ENCODE assay signal across 8 mouse cellular contexts in the genomic region with DNA sequence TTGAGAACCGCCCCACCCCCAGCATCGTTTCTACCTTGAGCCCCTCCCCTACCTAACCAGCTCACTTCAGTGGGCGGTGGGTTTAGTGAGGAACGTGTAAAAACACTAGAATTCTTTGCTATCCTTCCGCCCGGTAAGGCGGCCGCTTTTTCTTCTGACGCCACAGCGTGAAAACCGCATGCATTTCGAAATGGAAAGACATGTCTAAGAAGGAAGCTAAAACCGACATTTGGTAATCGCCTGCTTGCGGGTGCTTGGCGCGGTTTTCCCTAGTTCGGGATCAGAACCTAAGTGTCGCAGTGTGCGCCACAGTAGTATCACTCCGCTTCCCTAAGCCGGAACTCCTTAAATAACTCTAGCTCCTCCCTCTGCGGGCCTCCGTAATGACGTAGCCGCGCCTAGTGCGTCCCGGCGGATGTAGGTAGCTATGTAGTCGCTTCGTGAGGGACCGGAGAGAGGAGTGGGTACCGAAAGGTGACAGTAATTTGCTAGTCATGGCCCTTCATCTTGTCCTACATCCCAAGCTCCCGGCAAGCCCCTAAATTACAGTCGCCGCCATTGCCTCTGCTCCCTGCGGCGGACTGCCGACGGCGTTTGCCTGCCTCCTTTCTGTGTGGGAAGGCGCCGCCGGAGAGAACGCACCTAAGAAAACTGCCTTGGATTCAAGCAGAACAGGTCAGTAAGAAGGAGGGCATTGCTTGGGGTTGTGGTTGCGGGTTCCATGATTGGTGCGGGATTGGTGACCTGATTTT. TPM values are rescaled to one million over a fixed set of nuclear protein-coding genes. Genes with fewer than 3 reads are reported as not detected.
DNase-seq lines count a peak whose midpoint lies in the region; ATAC-seq lines count a peak whose summit lies in the region.

Armcx5 (plus strand) TSS at position 430 of the 752 bp plus-strand sequence.
Gprasp1 (plus strand) TSS at position 430 of the 752 bp plus-strand sequence.

- H3K27ac ChIP-seq in hindbrain, embryonic 16.5 days (ENCODE audit: low read depth, low read length) = peak within 1 kb of the TSS; percentile 89
- H3K27ac ChIP-seq in macrophage = peak within 1 kb of the TSS; percentile 22

- WGBS in hindbrain, embryonic 16.5 days = 21% methylated on average over 48 of the region's 48 CpGs
- 19% methylated on average over 46 of the region's 48 CpGs for WGBS in macrophage (ENCODE audit: missing documents)

- ATAC-seq in hindbrain, embryonic 16.5 days = peak; percentile 99

- no peaks in the 10 kb centered on the region for H3K9me3 ChIP-seq in hindbrain, embryonic 16.5 days (ENCODE audit: control insufficient read depth, low read length)

- H3K9ac ChIP-seq in hindbrain, embryonic 16.5 days (ENCODE audit: low read depth, low read length) = peak within 1 kb of the TSS; percentile 76

- H3K4me2 ChIP-seq in hindbrain, embryonic 16.5 days (ENCODE audit: low read length) = peak within 1 kb of the TSS; percentile 61

- H3K4me3 ChIP-seq in hindbrain, embryonic 16.5 days (ENCODE audit: low read length) = peak within 1 kb of the TSS; percentile 59
- peak within 1 kb of the TSS; percentile 83 for H3K4me3 ChIP-seq in macrophage (ENCODE audit: inconsistent target)

- H3K4me1 ChIP-seq in hindbrain, embryonic 16.5 days (ENCODE audit: control insufficient read depth, insufficient read depth, low read depth, low read length) = peaks cover 3% of the 10 kb centered on the region

- no peaks in the 10 kb centered on the region for H3K27me3 ChIP-seq in hindbrain, embryonic 16.5 days (replicated peaks; ENCODE audit: control insufficient read depth, insufficient read depth, low read length)

- H3K36me3 ChIP-seq in hindbrain, embryonic 16.5 days (ENCODE audit: control insufficient read depth, insufficient read depth, low read length) = no peaks in the 10 kb centered on the region
- no peaks in the 10 kb centered on the region for H3K36me3 ChIP-seq in macrophage (ENCODE audit: inconsistent target)

- H3K79me2 ChIP-seq in macrophage (ENCODE audit: inconsistent target) = peaks cover 11% of the 10 kb centered on the region; the same call in 1 of the 2 replicates

- DNase-seq in WW6 (ENCODE audit: low read depth, low spot score) = peak; percentile 55
- peak; percentile 41 to 71 for DNase-seq in cerebellum, postnatal 4 days (ENCODE audit: low spot score in 2 of 2)
- peak; percentile 83 for DNase-seq in gastrocnemius, adult 18-20 months (ENCODE audit: low spot score)
- DNase-seq in left cerebral cortex, adult 18-20 months (ENCODE audit: low spot score in 2 of 2) = peak; percentile 87 to 91
- peak; percentile 92 for DNase-seq in right cerebral cortex, adult 18-20 months
- DNase-seq in urinary bladder, postnatal 10 days (ENCODE audit: low spot score) = peak; percentile 51

RNA-seq across cellular contexts. Expression of gene Armcx5, which starts in this region (rescaled TPM):
- 1 to 10 TPM; 4.0 to 4.7 TPM for total RNA-seq in gastrocnemius, adult 18-20 months (2021)
- polyA plus RNA-seq in hindbrain, embryonic 16.5 days (2015; fragmentation: Nextera tagmentation; extraction: Ambion mirVana) = 12.0 and 13.2 TPM in 2 replicates
- total RNA-seq in left cerebral cortex, adult 18-20 months (2021) = 10 to 100 TPM; 30.0 to 32.9 TPM
- 10 to 100 TPM in 24 of 26 experiments, 1 to 10 TPM in 2; 7.6 to 46.3 (median 28.9) TPM for total RNA-seq in macrophage (2018; cell fraction: chromatin; rRNA removed)
- total RNA-seq in macrophage (2018; cell fraction: cytosol; rRNA removed) = 1 to 10 TPM; 3.6 to 6.7 (median 4.8) TPM
- 10 to 100 TPM in 19 of 26 experiments, 1 to 10 TPM in 7; 6.5 to 31.6 (median 17.2) TPM for total RNA-seq in macrophage (2018; cell fraction: nucleus; rRNA removed)
- polyA plus RNA-seq in macrophage (2018) = 3.9 to 6.2 TPM (median 5.5 TPM) in 3 replicates

RNA-seq across cellular contexts. Expression of gene Gprasp1, which starts in this region (rescaled TPM):
- total RNA-seq in gastrocnemius, adult 18-20 months (2021) = 10 to 100 TPM; 17.3 to 19.1 TPM
- 236 and 260 TPM in 2 replicates for polyA plus RNA-seq in hindbrain, embryonic 16.5 days (2015; fragmentation: Nextera tagmentation; extraction: Ambion mirVana)
- 100 to 1,000 TPM; 340 to 388 TPM for total RNA-seq in left cerebral cortex, adult 18-20 months (2021)
- 10 to 100 TPM; 16.3 to 67.6 (median 49.0) TPM for total RNA-seq in macrophage (2018; cell fraction: chromatin; rRNA removed)
- total RNA-seq in macrophage (2018; cell fraction: cytosol; rRNA removed) = 10 to 100 TPM; 14.0 to 24.2 (median 17.8) TPM
- total RNA-seq in macrophage (2018; cell fraction: nucleus; rRNA removed) = 10 to 100 TPM; 15.4 to 62.7 (median 39.4) TPM
- polyA plus RNA-seq in macrophage (2018) = 11.8 to 14.5 TPM (median 13.1 TPM) in 3 replicates

Comparison
In these comparisons a context has a peak if more than half of its experiments do, and no peak if none do; other contexts are left out.
1. Peak in every context shown above with its lines: DNase-seq, ATAC-seq, H3K4me3 ChIP-seq and H3K27ac ChIP-seq.
2. RNA of gene Armcx5 (total RNA-seq): 30.0 to 32.9 TPM in left cerebral cortex, adult 18-20 months; 4.0 to 4.7 TPM in gastrocnemius, adult 18-20 months; every median in the first group is over 4 times any median in the second.
3. RNA of gene Gprasp1 (total RNA-seq): 340 to 388 TPM in left cerebral cortex, adult 18-20 months; 17.3 to 19.1 TPM in gastrocnemius, adult 18-20 months; every median in the first group is over 10 times any median in the second.
4. RNA of gene Gprasp1 (polyA plus RNA-seq): 236 to 260 TPM in hindbrain, embryonic 16.5 days; 11.8 to 14.5 TPM in macrophage; every median in the first group is over 10 times any median in the second.